Mouse (Mus musculus) stomach, embryonic 14.5 days (tissue): ENCODE results near the gene Atpaf2. TPM values are rescaled to one million over a fixed set of nuclear protein-coding genes. Genes with fewer than 3 reads are reported as not detected.

ENCODE experiments used
- ATAC-seq: fragments of 200-750 bp; cut with Nextera tagmentation; 2 replicates; pipeline ENCODE4 v1.8.0; 2017; ENCODE audit warnings: low read depth, moderate TSS enrichment; ENCODE audit not compliant: insufficient number of reproducible peaks, insufficient read depth, low FRiP score
- H3K27ac ChIP-seq: fragments of 300-500 bp; sonication (generic); 2 replicates; pipeline ENCODE4 v1.5.1; 2014; ENCODE audit warnings: mild to moderate bottlenecking, low read length, moderate library complexity, mixed read lengths
- H3K27me3 ChIP-seq: fragments of 300-500 bp; sonication (generic); 2 replicates; pipeline ENCODE4 v1.6.1; 2014; ENCODE audit warnings: low read length, control low read depth, mixed read lengths; ENCODE audit not compliant: control insufficient read depth, insufficient read depth
- H3K36me3 ChIP-seq: fragments of 300-500 bp; sonication (generic); 2 replicates; pipeline ENCODE4 v1.6.1; 2014; ENCODE audit warnings: mild to moderate bottlenecking, control low read depth, low read length, moderate library complexity, mixed read lengths; ENCODE audit not compliant: control insufficient read depth, insufficient read depth
- H3K4me1 ChIP-seq: fragments of 300-500 bp; sonication (generic); 2 replicates; pipeline ENCODE4 v1.6.1; 2014; ENCODE audit warnings: low read length, control low read depth, mixed read lengths; ENCODE audit not compliant: control insufficient read depth, insufficient read depth
- H3K4me2 ChIP-seq: fragments of 300-500 bp; sonication (generic); replicated peaks from 2 replicates; pipeline ENCODE4 v1.6.1; 2014; ENCODE audit warnings: low read depth, low read length, control low read depth
- H3K4me3 ChIP-seq: fragments of 300-500 bp; sonication (generic); 2 replicates; pipeline ENCODE4 v1.5.1; 2014; ENCODE audit warnings: low read depth, low read length, control low read depth
- H3K9ac ChIP-seq: fragments of 300-500 bp; sonication (generic); replicated peaks from 2 replicates; pipeline ENCODE4 v1.6.1; 2014; ENCODE audit warnings: low read depth, mild to moderate bottlenecking, control low read depth, low read length, moderate library complexity, mixed read lengths
- H3K9me3 ChIP-seq: fragments of 300-500 bp; sonication (generic); 2 replicates; pipeline ENCODE4 v1.6.1; 2016; ENCODE audit warnings: low read depth, low read length, control low read depth; ENCODE audit not compliant: control insufficient read depth
- WGBS: fragments of 180-500 bp; shearing (Covaris S2); extraction: QIAGEN DNeasy Blood & Tissue Kit; methylation state at CpG from one replicate; pipeline ENCODE4 v1.1.7; 2014; 5-methylcytosine and 5-hydroxymethylcytosine counted together
- polyA plus RNA-seq: library from polyadenylated mRNA; unstranded; fragments of >200 nt; fragmentation: Nextera tagmentation; extraction: Ambion mirVana; gene quantifications from 2 replicates; pipeline ENCODE4 v1.2.1, GENCODE M21; 2014

Atpaf2 gene
- polyA plus RNA-seq, 1 experiment from 2014 or later, result 50.7 TPM

DNA sequence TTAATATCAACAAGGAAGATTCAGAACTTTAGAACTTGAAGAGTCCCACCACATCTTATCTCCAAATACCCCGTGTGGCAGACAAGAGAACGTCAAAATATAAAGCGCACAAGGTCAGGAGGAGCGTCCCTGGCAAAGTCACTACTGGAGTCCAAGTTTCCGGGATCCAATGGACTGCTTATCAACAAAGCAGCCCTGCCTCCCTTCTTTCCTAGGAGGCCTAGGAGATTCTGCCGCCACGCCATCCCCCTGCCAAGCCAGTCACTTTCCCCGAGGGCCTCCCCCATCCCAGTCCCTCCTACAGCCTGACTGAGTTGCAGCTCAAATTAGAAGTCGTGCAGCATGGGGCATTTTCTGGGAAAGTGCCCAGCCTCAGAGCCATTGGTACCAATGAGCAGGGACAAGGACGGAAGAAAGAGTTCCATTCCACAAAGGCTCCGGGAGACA lies 66.3 kb downstream of the Atpaf2 start:
- H3K36me3 ChIP-seq, result no peaks in the 10 kb centered on the region
- H3K4me2 ChIP-seq, result peak overlapping the region; percentile 89
- H3K27ac ChIP-seq, result peak overlapping the region; percentile 44; the same call in 1 of the 2 replicates
- no peaks in the 10 kb centered on the region for H3K27me3 ChIP-seq
- H3K9ac ChIP-seq, result peak overlapping the region; percentile 68
- WGBS, result 14% methylated on average over 11 of the region's 11 CpGs
- H3K4me1 ChIP-seq, result 0 out of 2 replicates have a peak, but pooled peaks cover 8% of the 10 kb centered on the region
- no peak for ATAC-seq
- no peaks in the 10 kb centered on the region for H3K9me3 ChIP-seq
- peak overlapping the region; percentile 75 for H3K4me3 ChIP-seq

DNA sequence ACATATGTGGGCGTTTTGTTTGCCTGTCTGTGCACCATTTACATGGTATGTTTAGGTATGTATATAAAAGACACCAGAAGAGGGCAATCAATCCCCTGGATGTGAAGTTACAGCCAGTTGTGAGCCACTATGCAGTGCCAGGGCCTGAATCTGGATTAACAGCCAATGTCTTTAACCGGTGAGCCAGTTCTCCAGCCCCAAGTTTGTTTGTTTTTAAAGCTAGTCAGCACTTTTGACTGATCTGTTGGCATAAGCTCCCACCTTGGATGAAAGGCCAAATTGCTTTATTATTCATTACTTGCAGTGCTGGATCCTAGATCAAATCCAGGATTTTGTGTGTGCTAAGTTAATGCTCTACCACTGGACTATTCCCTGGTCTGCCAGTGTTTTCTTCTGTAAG lies 66.9 kb downstream of the Atpaf2 start:
- H3K9me3 ChIP-seq, result no peaks in the 10 kb centered on the region
- no peaks in the 10 kb centered on the region for H3K27me3 ChIP-seq
- no peaks in the 10 kb centered on the region for H3K36me3 ChIP-seq
- no peak overlapping the region for H3K9ac ChIP-seq
- WGBS, result 51% methylated on average over 2 of the region's 2 CpGs
- ATAC-seq, result no peak
- 0 out of 2 replicates have a peak, but pooled peaks cover 8% of the 10 kb centered on the region for H3K4me1 ChIP-seq
- H3K4me3 ChIP-seq, result peak overlapping the region; percentile 75
- no peak overlapping the region for H3K27ac ChIP-seq
- H3K4me2 ChIP-seq, result peak overlapping the region; percentile 89

Other genes starting within 250 kb of the Atpaf2 start
- 70.9 and 72.6 TPM in 2 replicates for gene Srebf1, start 195.9 kb downstream of the Atpaf2 start, polyA plus RNA-seq
- 22.2 and 22.7 TPM in 2 replicates for gene Tom1l2, start 65.6 kb downstream of the Atpaf2 start, polyA plus RNA-seq
- 0.98 and 1.8 TPM in 2 replicates for gene Drc3, start 65.1 kb downstream of the Atpaf2 start, polyA plus RNA-seq
- 27.0 and 28.0 TPM in 2 replicates for gene Gid4, start 1.3 kb downstream of the Atpaf2 start, polyA plus RNA-seq
- gene Drg2, start 36.1 kb upstream of the Atpaf2 start, polyA plus RNA-seq, result 98.8 and 110 TPM in 2 replicates
- 0.13 and 0.21 TPM in 2 replicates for gene Myo15, start 50.9 kb upstream of the Atpaf2 start, polyA plus RNA-seq
- gene Alkbh5, start 117.9 kb upstream of the Atpaf2 start, polyA plus RNA-seq, result 35.1 and 35.3 TPM in 2 replicates